Mouse (Mus musculus) retina, postnatal 7 days (tissue): ENCODE results near the gene Dlgap1.

ENCODE experiments used
- DNase-seq: peaks from one replicate; pipeline ENCODE4 v3.0.0-alpha.2; 2012; ENCODE audit warnings: low read depth, low spot score

Dlgap1 gene

DNA sequence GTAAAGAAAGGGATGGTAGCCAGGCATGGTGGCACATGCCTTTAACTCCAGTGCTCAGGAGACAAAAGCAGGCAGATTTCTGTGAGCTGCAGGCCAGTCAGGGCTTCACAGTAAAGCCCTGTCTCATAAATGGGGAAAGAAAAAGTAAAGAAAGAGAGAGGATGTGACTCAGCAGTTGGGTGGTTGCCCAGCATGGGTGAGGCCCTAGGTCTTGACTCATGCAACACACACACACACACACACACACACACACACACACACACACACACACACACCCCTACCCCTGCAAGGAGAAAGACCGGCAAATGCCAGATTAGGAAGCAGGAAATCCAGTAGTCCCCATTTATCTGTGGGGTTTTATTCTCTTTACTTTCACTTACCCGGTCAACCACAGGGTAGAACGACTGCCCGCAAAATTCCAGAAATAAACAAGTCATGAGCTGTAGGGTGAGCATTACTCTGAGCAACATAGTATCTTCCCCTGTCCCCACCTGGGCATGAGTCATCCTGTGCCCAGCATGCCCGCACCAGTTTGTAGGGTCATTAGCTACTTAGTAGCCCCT is 759.9 kb downstream of the Dlgap1 start:
- no peak for DNase-seq

DNA sequence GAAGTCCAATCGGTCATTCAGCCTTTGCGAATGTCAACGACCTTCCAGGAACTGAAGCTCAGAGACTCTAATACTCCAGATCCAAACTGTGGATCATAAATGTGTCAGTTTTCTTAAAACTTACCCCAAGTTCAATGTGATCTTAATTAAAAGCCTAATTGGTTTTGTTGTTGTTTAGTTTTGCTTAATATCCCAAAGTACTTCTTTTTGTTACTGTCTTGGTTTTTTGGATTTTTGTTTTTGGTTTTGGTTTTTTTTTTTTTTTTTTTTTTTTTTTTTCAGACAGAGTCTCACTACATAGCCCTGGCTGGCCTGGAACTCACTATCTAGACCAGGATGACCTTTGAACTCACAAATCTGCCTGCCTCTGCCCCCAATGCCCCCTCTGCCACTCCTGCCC is 765.9 kb downstream of the Dlgap1 start:
- DNase-seq: no peak

DNA sequence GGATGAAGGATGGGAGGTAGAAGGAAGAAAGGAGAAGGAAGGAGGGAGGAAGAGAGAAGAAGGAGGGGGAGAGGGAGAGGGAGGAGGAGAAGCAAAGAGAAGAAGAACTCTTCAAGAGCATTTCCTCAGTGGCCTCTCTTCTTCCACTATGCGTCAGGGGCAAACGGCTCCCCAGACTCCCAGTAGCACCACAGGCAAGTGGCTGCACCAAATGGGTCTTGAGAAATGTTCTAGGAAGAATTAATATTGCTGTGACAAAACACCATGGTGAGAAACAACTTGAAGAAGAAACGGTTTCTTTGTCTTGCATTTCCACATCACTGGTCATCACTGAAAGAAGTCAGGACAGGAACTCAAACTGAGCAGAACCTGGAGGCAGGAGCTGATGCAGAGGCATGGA is 766.5 kb downstream of the Dlgap1 start:
- no peak for DNase-seq

DNA sequence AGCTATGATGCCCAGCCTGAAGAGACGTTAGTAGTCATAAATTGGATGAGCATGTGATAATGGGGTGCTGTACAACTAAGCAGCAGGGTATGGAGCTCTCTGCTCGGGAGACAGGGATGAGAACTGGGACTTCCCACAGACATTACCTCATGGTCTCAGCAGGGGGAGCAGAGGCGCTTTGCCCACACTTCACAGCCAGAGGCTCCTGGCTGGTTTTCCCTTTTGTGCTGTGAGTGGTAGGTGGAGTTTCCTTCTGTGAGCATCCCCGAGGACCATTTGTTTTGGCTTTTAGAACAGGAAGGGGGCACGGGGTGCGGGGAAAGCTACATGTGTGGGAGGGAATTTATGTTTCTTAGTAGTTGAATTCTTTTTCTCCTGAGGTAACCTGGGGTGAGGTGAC is 768.6 kb downstream of the Dlgap1 start:
- DNase-seq: no peak

DNA sequence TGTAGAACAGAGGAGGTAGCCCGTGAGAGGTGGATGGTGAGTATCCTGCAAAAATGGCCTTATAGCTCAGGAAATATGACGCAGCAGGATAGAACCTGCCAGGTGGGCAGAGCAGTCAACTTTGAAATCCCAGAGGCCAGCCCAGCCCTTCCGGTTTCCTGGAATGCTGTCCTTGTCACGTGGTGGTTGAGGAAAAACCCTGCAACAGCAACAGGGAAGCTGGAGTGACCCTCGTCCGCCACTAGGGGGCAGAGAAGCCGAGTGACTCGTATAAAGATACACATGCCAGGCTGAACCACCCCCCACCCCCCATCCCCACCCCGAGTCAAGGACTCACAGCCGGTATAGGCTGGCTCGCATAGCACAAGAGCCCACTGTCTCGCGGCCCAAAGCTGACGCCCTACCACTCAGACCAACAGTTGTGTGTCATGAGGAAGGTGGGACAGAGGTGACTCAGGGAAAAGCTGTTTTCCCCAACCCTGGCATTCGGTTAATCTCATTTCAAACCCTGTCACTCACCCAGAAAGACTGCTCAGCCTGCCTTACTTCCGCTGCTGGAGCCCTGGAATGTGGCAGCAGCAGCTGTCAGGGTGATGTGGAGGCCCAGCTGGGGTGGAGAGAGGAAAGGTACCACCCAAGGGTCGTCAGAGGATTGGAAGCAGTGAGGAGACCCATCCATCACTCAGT is 769.4 kb downstream of the Dlgap1 start:
- DNase-seq: peak; percentile 67

DNA sequence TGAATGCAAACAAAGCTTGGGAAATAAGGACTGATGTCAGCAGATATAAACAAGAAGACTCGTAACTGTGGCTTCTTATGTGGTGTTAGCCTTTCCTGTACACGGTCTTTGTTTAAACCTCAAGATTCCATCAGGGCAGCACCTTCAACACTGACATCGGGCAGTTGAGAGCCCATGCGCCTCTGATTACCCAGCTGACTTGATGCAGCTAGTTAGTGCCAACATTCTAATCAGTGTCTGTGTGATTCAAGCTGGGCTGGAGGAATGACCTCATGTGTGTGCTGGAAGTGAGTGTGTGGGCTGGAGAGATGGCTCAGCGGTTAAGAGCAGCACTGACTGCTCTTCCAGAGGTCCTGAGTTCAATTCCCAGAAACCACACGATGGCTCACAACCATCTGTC is 770.5 kb downstream of the Dlgap1 start:
- DNase-seq: no peak

DNA sequence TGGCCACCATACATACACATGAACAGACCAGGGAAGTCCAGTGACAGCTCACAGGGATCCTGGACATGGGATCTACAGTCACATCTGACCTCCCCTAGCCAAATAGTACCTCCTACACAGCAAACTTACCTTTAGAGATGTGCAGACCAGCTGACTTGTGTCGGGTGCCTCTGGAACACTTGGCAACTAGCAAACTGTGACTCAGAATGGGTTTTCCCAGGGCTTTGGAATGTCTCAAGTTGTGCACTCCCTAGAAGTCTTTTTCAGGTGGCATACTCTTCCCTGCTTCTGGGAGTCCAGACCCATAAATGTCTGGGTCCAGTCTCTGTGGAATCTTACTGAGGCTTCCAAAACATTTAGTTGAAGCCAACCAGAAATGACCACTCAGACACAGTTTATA is 772.8 kb downstream of the Dlgap1 start:
- no peak for DNase-seq

DNA sequence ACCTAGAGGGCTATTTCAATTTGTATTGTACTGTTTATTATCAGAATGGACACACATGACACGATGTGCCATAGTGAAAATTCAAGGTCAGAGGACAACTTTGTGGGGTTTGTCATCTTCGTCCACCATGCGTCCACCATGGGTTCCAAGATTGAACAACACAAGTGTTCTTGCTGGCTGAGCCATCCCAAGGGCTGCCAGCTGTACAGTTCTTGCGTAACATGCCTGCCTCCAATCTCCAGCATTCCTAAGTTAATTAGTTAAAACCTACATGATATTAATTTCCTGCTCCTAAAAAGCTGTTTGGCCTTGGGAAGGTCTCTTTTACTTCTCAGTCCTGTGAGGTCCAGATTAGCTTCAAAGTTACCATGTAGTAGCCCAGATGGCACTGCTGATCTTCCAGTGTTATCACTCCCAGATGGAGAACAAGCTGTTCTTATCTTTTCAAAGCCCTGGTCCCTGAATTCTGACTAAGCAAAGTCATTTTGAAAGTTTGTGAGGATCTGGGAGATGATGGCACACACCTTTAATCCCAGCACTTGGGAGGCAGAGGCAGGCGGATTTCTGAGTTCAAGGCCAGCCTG is 775.8 kb downstream of the Dlgap1 start:
- DNase-seq: no peak

DNA sequence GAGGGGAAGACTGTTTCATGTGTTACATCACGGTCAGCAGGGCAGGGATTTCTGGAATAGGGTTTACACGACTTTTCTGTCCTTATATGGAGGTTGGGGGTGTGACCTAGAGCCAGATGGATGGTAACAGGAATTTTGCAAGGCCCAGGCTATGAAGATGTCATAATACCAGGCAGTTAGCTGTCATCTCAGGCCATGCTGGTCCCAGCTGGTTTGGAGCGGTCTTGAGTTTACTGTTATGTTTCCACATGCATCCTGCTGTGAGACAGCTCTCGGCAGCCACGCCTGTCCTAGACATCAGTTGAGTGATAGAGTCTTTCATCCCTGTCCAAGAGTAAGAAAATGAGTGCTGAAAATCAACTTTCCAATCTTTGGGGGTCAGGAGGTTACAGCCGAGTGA is 776.5 kb downstream of the Dlgap1 start:
- no peak for DNase-seq

DNA sequence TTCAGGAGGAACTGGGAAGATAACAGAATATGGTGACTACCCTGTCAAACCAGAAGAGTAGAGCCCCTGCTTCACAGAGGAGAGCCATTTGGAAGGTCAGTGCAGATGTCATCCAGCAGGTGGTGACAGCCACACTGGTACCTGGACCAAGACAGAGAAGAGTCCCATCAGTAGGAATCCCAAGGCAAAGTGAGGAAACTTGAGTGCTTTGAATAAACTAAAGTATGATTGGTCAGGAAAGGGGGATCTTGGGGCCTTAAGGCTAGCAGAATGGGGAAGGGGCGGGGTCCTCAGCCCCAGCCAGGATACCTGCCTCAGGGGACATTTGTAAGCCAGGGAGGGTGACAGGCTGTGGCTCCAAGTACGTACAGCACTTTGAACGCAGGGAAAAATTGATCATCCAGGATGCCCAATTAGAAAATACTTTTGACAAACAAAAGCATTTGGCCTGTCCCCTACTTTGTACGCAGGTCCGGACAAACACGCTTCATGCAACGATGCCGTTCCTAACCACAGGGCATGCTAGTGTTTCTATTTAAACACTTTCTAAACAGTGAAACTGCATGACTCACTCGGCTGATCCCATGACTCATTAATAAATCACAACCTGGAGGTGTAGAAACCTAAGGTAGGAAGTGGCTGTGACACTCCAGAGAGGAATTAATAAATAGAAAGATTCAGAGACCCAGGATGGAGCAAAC is 777.7 kb downstream of the Dlgap1 start:
- no peak for DNase-seq

DNA sequence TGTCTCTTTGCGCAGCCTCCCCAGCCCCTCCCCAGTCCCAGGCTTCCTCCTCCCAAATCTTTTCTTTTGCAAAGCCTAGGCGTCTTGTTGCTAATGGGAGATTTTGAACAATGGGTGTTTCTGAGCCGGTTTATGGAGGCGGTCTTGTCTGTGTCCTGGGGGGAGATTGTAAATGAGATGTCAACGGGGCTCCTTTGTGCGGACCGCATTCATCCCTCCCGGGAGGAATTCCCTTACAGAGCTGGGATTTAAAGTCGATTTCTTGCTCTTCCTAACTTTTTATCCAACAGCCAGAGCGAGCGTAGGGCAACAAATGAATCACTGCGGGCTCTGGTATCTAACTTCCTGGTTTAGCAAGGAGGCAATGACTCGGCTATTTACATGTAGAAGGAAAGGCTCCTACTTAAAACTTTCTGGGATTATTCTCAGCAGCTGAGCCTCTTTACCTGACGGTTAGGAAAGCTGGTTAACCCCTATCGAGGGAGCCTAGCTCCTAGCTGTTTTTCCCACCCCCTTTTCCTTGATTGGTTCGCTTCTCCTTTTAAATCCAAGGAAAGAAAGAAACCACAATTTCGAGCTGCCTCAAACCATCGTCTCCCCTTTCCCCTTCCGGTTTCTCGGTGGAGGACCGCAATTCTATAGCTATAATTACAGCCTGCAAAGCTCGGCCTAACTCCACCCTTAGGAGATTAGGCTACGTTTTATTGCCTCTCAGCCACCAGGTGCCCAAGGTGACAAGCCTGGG is 779.0 kb downstream of the Dlgap1 start:
- no peak for DNase-seq

DNA sequence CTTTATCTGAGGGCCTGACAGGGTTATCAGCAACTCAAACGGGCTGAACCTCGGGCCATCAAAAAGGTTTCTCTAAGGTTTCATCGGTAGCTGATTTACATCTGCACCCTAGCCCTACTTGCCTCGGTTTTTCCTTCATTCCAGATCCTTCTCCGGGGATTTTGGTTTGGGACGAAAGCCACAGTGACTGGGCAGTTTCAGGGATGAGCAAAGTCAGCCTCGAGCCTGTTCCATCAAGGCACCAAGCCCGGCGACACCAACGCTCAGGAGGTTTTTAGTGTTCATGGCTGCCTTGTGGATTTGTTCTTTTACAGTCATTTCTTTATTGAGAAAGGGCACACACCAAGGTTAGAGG is 779.6 kb downstream of the Dlgap1 start:
- DNase-seq: no peak

DNA sequence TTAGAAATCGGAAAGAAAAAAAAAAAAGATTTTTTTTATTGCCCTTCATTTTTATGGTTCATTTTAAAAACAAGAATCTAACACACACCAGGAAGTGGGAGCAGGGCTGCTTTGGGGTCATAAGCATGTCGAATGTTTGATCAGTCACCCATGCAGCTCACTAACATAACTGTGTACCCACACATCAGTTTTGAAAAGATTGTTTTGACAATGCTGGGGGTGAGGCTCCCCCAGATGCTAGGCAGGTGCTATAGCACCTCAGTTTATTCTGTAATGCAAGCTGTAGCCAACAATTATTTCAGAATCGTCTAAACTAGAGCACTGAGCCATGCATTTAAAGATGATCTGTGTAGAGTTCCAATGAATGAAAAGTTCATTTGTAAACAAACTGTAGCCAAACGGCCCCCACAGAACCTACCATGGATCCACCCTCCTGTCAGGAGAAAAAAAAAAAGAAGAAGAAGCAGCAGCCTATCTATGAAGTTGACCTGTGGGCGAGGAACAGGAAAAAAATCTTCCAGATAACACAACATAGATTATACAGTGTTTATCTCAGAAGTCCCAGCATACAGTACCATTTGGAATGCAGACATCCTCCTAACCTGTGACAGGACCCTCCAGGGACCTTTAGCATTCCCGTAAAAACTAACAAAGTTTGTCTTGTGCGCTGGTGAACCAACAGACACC is 780.2 kb downstream of the Dlgap1 start:
- no peak for DNase-seq

DNA sequence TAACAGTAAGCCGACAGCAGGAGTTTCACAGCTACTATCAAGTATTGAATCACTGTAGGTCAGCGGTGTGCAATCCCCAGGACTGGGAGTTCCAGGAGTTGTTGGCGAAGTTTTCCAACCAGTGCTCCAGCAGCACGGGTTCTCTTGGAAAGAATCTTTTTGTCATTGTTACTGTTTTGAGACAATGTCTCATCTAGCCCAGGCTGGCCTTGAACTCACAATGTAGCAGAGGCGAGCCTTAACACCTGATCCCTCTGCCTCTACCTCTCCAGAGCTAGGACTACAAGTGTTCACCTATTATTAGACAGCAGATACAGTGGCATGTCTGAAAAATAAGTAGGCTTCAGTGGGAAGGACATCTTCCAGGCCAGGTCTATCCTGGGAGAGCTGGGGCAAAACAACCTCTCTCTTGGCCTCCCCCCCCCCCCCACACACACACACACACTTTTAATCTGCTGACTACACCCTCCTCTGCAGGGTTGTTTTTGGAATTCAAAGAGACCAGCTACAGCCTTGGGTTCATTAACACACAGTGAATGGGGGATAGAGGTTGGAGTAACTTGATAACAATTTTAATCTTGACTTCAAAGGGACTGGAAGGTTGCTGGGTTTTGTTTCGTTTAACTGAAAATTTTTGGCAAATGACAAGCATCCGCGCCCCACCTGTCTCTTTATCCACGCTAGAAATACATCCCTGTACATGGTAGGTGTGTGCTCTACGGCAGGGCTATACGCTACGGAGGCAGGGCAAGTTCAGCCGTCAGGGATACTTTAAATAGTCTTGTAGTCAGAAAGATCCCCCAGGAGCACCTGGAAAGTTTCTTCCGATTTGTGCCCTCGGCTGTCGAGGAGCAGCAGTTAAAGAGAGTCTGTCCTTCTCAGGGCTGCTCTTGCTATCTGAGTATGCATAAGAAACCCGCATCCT is 781.6 kb downstream of the Dlgap1 start:
- DNase-seq: no peak

DNA sequence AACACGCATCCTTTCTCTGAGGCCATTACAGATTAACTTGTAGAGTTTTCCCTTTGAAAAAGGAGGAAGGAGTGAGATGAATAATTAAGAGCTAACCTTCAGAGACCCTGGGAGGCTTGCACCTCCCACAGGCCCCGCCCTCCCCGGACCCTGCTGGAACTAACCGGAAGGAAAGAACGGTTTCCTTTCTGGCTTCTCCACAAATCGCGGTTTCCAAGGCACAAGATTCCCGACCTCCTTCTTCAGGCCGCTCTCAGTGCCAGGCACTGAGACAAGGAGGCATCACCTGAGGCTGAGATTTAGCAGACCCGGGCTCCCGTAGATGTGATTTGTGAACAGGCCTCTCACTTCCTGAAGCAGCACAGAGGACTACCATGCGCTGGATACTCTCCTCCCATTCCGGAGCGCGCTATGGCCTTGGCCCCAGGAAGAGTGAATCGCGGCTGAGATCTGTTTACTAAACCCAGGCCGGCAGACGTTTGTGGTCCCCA is 782.3 kb downstream of the Dlgap1 start:
- DNase-seq: no peak

DNA sequence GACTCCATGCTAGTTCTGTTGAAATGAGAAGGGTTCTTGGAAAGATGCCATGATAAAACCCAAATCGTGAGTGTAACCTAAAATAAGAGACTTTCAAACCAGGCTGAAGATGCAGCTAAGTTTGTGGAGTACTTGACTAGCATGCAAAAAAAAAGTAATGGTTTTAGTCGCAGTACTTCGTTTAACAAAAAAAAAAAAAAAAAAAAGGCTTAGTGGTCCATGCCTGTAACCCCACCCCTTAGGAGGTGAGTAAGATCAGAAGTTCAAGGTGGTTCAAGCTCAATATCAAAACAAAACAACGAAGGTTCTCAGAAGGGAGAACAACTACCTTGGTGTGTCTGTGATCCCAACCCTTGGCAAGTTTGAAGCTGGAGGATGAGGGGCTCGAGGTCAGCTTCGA is 782.8 kb downstream of the Dlgap1 start:
- no peak for DNase-seq

DNA sequence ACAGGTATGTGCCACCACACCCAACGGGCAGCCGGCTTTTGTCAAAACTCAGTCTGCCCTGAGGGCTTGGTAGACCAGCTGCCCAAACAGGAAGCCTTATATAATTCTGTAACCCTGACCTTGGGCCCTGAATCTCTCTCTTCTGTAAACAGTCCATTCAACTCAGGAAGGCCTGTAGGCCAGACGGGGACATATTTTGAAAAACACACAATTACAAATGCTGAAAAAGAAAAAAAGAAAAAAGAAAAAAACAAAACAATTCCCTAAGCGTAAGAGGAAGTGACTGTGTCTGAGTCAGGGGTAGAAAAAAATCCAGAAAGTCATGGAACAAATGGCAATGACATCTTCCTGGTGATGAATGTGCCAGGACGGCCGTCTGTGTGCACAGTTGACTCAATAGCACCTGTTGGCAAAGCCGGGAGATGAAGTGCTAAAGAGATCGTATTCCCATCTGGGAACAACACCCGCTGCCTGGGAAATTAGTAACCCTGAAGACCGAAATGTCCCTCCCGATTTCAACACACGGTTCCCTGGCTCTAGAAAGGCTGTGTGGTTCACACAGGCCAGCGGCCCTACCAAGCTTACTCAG is 784.7 kb downstream of the Dlgap1 start:
- DNase-seq: no peak

DNA sequence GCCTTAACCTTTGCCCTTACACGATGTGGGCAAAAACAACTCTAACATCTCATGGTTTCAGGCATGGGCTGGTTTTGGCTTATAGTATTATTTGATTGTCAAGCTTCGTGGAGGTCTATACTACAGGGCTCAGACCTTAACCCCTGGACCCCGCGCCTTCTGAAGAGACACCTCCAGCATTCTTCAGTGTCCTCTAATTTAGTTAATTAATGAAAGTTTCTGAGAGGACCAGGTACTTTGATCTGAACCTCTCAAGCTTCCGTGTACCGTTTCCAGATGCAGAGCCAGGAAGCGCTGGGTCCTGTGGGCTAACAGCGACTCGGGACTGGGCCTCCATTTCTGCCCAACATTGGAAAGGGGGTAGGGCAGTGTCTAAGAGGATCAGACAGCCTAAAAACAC is 785.2 kb downstream of the Dlgap1 start:
- DNase-seq: no peak

DNA sequence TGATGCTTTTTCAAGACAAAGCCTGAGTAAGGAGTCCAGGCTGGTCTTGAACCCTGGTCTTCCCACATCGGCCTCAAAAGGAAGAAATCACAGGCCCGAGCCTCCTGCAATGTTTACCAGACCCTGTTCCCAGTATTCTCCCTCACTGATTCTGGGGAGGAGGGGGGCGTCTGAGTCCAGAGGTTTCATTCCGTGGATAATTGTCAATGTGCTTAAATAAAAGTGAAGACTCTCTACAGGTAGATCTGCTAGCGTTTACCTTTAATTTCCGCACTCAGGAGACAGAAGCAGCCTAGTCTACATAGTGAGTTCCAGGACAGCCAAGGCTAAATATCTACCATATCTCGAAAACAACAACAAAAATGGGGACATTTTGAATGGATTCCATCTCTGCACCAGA is 785.8 kb downstream of the Dlgap1 start:
- no peak for DNase-seq

DNA sequence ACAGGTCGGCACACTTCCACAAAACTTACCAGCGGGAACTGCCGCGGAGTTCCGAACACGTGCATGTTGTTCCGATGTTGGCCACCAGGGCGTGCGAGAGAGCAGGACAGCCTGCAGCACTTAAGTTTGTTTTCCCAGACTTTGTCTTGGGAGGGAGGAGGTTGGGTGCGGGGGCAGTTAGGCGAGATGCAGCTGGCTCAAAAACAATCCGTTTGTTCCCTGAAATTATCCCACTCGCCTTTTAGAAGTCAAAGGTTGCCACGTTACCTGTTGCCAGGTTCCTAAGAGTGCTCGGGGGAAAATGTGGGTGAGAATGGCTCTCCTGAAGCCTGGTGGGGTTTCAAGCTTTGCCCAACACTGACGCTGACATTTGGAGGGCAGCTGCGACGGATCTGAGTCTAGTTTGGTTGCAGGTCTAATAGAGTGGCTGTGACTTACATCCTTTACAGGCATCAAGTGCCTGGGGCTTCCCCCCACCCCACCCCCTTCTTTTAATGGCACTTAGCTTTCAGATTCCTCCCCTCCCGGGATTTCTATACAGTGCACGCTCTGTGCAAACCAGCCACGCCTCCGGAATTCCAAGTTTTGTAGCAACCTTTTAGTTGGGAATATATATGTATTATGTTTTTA is 786.3 kb downstream of the Dlgap1 start:
- DNase-seq: peak; percentile 53
